Mouse (Mus musculus) stomach, postnatal 0 days (tissue): ENCODE data around the gene Gm3625.

Experiments used
- CTCF ChIP-seq: IDR thresholded peaks from 2 replicates; pipeline ENCODE4 v1.5.1; 2016; ENCODE audit warnings: antibody characterized with exemption, low read depth, mild to moderate bottlenecking, moderate library complexity
- EP300 ChIP-seq: optimal IDR thresholded peaks from 2 replicates; pipeline ENCODE3; 2016; ENCODE audit warnings: antibody characterized with exemption

DNA sequence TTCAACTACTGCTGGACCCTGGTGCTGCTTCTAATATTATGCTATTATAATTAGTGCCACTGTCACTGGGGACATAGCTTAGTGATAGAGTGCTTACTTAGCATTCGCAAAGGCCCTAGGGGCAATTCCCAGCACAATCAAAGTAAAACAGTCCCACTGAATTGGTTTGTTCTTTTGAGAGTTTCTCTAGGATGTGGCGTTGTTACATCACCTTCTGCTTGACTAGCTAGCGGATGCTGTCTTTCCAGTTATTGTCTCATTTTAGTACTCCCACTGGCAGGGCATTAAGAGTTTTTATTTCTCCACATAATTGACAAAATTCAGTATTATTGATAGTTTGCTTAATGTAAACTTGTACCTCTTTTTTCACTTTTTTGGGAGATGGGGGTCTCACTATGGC lies 34.7 kb downstream of the Gm3625 start:
- TF ChIP-seq CTCF (no peak), EP300 (no peak)
